Mouse (Mus musculus) hindbrain, embryonic 11.5 days (tissue): ENCODE measurements around the gene Flt1. TPM values are rescaled to one million over a fixed set of nuclear protein-coding genes. Genes with fewer than 3 reads are reported as not detected.
A peak's percentile ranks its signal among the peaks of the same experiment; 100 is the strongest.

ENCODE experiments used
- ATAC-seq: fragments of 200-750 bp; cut with Nextera tagmentation; 2 replicates; pipeline ENCODE4 v1.8.0; 2017; ENCODE audit warnings: mild to moderate bottlenecking, moderate TSS enrichment, moderate library complexity; ENCODE audit not compliant: low FRiP score
- DNase-seq: peaks from one replicate; pipeline ENCODE4 v3.0.0-alpha.2; 2015; ENCODE audit warnings: low spot score
- H3K27ac ChIP-seq: fragments of 300-500 bp; sonication (generic); 2 replicates; pipeline ENCODE4 v1.5.1; 2014; ENCODE audit warnings: mild to moderate bottlenecking, low read depth, low read length
- H3K27me3 ChIP-seq: fragments of 300-500 bp; sonication (generic); 2 replicates; pipeline ENCODE4 v1.6.1; 2014; ENCODE audit warnings: mild to moderate bottlenecking, low read length, moderate library complexity, mixed read lengths; ENCODE audit not compliant: control insufficient read depth, insufficient read depth
- H3K36me3 ChIP-seq: fragments of 300-500 bp; sonication (generic); 2 replicates; pipeline ENCODE4 v1.6.1; 2014; ENCODE audit warnings: mild to moderate bottlenecking, low read length, moderate library complexity, mixed read lengths; ENCODE audit not compliant: control insufficient read depth, insufficient read depth
- H3K4me1 ChIP-seq: fragments of 300-500 bp; sonication (generic); replicated peaks from 2 replicates; pipeline ENCODE4 v1.6.1; 2014; ENCODE audit warnings: low read length, mixed read lengths; ENCODE audit not compliant: control insufficient read depth, insufficient read depth
- H3K4me2 ChIP-seq: fragments of 300-500 bp; sonication (generic); replicated peaks from 2 replicates; pipeline ENCODE4 v1.6.1; 2014; ENCODE audit warnings: mild to moderate bottlenecking, low read depth, low read length
- H3K4me3 ChIP-seq: fragments of 300-500 bp; sonication (generic); 2 replicates; pipeline ENCODE4 v1.5.1; 2014; ENCODE audit warnings: low read depth, low read length
- H3K9ac ChIP-seq: fragments of 300-500 bp; sonication (generic); 2 replicates; pipeline ENCODE4 v1.6.1; 2014; ENCODE audit warnings: low read depth, low read length
- H3K9me3 ChIP-seq: fragments of 300-500 bp; sonication (generic); 2 replicates; pipeline ENCODE4 v1.6.1; 2016; ENCODE audit warnings: low read length; ENCODE audit not compliant: control insufficient read depth
- WGBS: fragments of 180-500 bp; shearing (Covaris S2); extraction: QIAGEN DNeasy Blood & Tissue Kit; methylation state at CpG from one replicate; pipeline ENCODE4 v1.1.7; 2014; 5-methylcytosine and 5-hydroxymethylcytosine counted together
- polyA plus RNA-seq: library from polyadenylated mRNA; unstranded; fragments of >200 nt; fragmentation: Nextera tagmentation; extraction: Ambion mirVana; gene quantifications from 2 replicates; pipeline ENCODE4 v1.2.1, GENCODE M21; 2014

The Flt1 gene
- polyA plus RNA-seq, 1 experiment from 2014 or later = 12.3 TPM

DNA sequence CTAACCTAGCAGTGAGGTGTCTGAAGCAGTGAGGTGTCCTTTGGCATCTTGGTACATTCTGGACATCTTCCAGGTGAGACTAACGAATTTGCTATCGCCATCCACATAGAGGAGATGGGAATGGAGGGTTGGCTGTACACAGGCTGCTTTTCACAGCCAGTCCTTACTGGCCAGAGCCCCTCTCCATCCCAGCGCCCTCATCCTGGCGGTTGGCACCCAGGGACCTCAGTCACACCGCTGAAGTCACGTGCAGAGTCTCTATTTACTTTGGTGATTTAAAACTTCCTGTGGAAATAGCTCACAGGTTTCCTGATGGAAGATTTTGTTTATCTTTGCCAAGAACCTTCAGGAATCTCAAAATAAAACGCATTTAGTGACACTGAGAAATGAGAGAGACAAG, 84.4 kb downstream of the Flt1 start:
- H3K4me2 ChIP-seq = no peak overlapping the region
- no peak overlapping the region for H3K27ac ChIP-seq
- no peaks in the 10 kb centered on the region for H3K36me3 ChIP-seq
- H3K9me3 ChIP-seq = no peaks in the 10 kb centered on the region
- H3K27me3 ChIP-seq = no peaks in the 10 kb centered on the region
- WGBS = 68% methylated on average over 7 of the region's 7 CpGs
- no peak for ATAC-seq
- no peak for DNase-seq
- no peak overlapping the region for H3K4me3 ChIP-seq
- no peaks in the 10 kb centered on the region for H3K4me1 ChIP-seq
- no peak overlapping the region for H3K9ac ChIP-seq

GRCm38 (mm10) chr5:147639940-147640339, 85.9 kb downstream of the Flt1 start:
- H3K27ac ChIP-seq = no peak overlapping the region
- H3K4me2 ChIP-seq = no peak overlapping the region
- no peak for ATAC-seq
- DNase-seq = no peak
- H3K4me1 ChIP-seq = no peaks in the 10 kb centered on the region
- no peaks in the 10 kb centered on the region for H3K36me3 ChIP-seq
- no peaks in the 10 kb centered on the region for H3K9me3 ChIP-seq
- no peak overlapping the region for H3K4me3 ChIP-seq
- H3K9ac ChIP-seq = no peak overlapping the region
- H3K27me3 ChIP-seq = no peaks in the 10 kb centered on the region
- 94% methylated on average over 5 of the region's 5 CpGs for WGBS

- WGBS = 80% methylated on average over 3 of the region's 3 CpGs
- Histone ChIP-seq H3K4me3 (no peak overlapping the region), H3K9me3 (no peaks in the 10 kb centered on the region)
Observed at GRCm38 (mm10) chr5:147636676-147637075, 89.1 kb downstream of the Flt1 start.

DNA sequence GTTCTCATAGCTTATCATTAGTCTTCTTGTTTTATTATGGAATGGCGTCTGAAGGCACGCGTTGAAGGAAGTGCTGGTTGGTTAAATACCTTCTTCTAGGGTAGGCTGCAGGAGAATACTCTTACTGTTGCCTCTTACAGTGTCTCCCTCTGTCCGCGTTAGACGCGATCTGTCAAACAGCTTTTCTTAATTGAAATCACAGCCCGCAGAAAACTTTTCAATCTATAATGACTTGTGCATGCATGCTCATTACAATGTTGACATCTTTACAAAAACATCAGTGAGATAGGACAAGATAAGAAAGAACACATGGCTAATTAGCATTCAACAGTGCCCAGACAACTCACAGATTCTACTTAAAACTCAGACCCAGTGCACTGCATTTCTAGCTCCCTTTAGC, 89.9 kb downstream of the Flt1 start:
- Histone ChIP-seq H3K27ac (no peak overlapping the region), H3K9me3 (no peaks in the 10 kb centered on the region), H3K36me3 (no peaks in the 10 kb centered on the region), H3K4me2 (no peak overlapping the region), H3K4me1 (no peaks in the 10 kb centered on the region), H3K9ac (no peak overlapping the region), H3K27me3 (no peaks in the 10 kb centered on the region), H3K4me3 (no peak overlapping the region)
- DNase-seq (no peak), ATAC-seq (no peak)
- WGBS = 78% methylated on average over 8 of the region's 8 CpGs

More at GRCm38 (mm10) chr5:147636676-147637075, 89.1 kb downstream of the Flt1 start:
- Histone ChIP-seq H3K4me1 (no peaks in the 10 kb centered on the region), H3K4me2 (no peak overlapping the region), H3K9ac (no peak overlapping the region), H3K27ac (no peak overlapping the region), H3K36me3 (no peaks in the 10 kb centered on the region), H3K27me3 (no peaks in the 10 kb centered on the region)
- DNase-seq (no peak), ATAC-seq (no peak)

GRCm38 (mm10) chr5:147634016-147634415, 91.8 kb downstream of the Flt1 start:
- no peak overlapping the region for H3K27ac ChIP-seq
- H3K9ac ChIP-seq = no peak overlapping the region
- no peaks in the 10 kb centered on the region for H3K27me3 ChIP-seq
- DNase-seq (no peak), ATAC-seq (no peak)
- 30% methylated on average over 10 of the region's 11 CpGs for WGBS
- H3K36me3 ChIP-seq = no peaks in the 10 kb centered on the region
- H3K4me1 ChIP-seq = no peaks in the 10 kb centered on the region
- H3K4me3 ChIP-seq = no peak overlapping the region
- H3K4me2 ChIP-seq = peak overlapping the region; percentile 21
- H3K9me3 ChIP-seq = no peaks in the 10 kb centered on the region

- no peak for ATAC-seq
- Histone ChIP-seq H3K36me3 (no peaks in the 10 kb centered on the region), H3K27ac (no peak overlapping the region), H3K9ac (no peak overlapping the region), H3K4me1 (no peaks in the 10 kb centered on the region), H3K9me3 (no peaks in the 10 kb centered on the region), H3K27me3 (no peaks in the 10 kb centered on the region), H3K4me3 (no peak overlapping the region), H3K4me2 (no peak overlapping the region)
- WGBS = 81% methylated on average over 4 of the region's 4 CpGs
- no peak for DNase-seq
Observed at GRCm38 (mm10) chr5:147632716-147633115, 93.1 kb downstream of the Flt1 start.

DNA sequence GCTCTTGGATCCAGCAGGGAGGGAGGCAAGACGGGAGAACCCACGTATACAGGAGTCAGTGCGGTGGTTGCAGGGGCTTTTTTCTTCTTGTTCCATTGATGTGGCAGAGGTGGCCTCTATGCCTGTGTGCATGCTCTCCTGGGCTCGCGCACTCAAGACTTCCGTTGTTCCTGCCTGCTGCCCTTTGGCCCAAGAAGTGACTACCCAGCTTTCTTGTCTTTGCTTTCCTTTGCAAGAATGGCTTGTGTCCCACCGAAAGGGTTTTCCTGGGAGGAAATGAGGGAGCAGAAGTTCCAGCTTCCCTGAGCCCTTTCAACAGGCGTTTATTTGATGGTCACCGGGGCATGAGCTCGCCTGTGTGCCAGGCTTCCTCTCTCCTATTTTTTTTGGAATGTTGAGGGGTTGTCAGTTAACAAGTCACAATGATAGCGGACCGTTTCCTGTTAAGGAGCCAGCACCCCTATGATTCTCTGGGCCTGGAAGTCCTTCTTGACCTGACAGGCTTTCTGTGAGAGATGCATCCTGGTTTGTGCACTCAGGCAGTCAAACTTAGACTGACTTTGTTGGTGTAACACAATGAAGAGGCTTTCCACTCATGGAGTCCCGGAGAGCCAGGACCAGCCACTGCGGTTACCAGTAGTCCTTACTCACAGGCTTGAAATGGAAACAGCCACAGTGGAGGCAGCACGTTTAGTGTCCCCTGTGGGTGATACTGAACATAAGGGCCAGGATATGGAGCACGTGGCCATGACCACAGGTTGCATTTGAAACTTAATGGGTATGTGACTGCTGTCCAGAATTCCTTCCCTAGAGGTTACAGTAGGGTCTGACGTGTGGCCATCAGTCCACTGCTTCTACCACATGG, 95.2 kb downstream of the Flt1 start:
- Histone ChIP-seq H3K9ac (no peak overlapping the region), H3K27ac (no peak overlapping the region), H3K4me3 (no peak overlapping the region), H3K4me2 (no peak overlapping the region), H3K9me3 (no peaks in the 10 kb centered on the region), H3K36me3 (no peaks in the 10 kb centered on the region), H3K4me1 (no peaks in the 10 kb centered on the region), H3K27me3 (no peaks in the 10 kb centered on the region)
- DNase-seq = no peak
- no peak for ATAC-seq
- 80% methylated on average over 17 of the region's 17 CpGs for whole genome bisulfite sequencing

DNA sequence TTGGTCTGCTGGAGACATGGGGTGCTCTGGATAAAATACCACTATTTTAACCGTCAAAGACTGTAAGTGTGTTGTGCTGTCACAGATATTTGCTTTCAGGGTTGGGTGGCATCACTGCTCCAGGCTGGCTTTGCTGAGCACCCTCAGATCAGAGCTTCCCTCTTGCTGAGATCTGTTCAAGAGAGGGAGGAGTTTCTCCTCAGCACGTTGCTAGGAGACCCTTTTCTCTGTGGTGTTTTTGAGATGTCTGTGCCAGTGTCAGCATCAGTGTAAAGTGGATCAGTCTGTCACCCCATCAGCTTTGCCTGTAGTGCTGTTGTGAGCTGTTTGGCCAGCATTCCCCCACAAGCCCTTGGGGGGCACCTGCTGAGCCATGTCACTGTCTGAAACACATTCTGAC, 98.9 kb downstream of the Flt1 start:
- DNase-seq (no peak), ATAC-seq (no peak)
- 51% methylated on average over 2 of the region's 2 CpGs for WGBS
- no peaks in the 10 kb centered on the region for H3K9me3 ChIP-seq
- H3K4me3 ChIP-seq = no peak overlapping the region
- H3K27me3 ChIP-seq = no peaks in the 10 kb centered on the region
- no peaks in the 10 kb centered on the region for H3K36me3 ChIP-seq
- no peak overlapping the region for H3K4me2 ChIP-seq
- H3K27ac ChIP-seq = no peak overlapping the region
- no peaks in the 10 kb centered on the region for H3K4me1 ChIP-seq
- no peak overlapping the region for H3K9ac ChIP-seq

DNA sequence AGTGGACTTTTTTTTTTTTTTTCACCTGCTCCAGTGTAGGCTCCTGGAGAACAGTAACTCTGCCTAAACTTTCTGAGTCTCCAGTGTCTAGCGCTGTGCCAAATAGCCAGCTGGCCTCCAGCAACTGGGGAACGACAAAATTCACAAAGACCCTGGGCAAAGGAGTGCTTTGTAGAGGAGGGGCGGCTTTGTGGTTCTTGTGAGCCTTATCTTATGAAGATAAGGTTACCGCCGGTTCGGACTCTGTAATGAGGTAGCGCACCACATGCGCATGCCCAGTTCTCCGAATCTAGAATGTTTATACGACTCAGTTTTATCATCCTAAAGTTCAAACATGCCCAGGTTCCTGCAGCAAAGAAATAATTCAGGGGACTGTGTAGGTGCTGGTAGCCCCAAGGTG, 102.1 kb downstream of the Flt1 start:
- no peak overlapping the region for H3K9ac ChIP-seq
- H3K36me3 ChIP-seq = no peaks in the 10 kb centered on the region
- H3K4me2 ChIP-seq = no peak overlapping the region
- H3K4me3 ChIP-seq = no peak overlapping the region
- WGBS = 90% methylated on average over 10 of the region's 10 CpGs
- no peaks in the 10 kb centered on the region for H3K4me1 ChIP-seq
- no peaks in the 10 kb centered on the region for H3K27me3 ChIP-seq
- ATAC-seq = no peak
- no peak overlapping the region for H3K27ac ChIP-seq
- no peaks in the 10 kb centered on the region for H3K9me3 ChIP-seq
- no peak for DNase-seq
